Mouse (Mus musculus) olfactory bulb, adult 2 months (tissue): ENCODE results near the gene Wdhd1. TPM values are rescaled to one million over a fixed set of nuclear protein-coding genes. Genes with fewer than 3 reads are reported as not detected.

Source experiments
- H3K27ac ChIP-seq: fragments of 200-500 bp; 2 replicates; pipeline ENCODE4 v1.5.1; 2012; ENCODE audit warnings: low read depth, low read length; ENCODE audit not compliant: insufficient read depth
- H3K4me1 ChIP-seq: fragments of 200-500 bp; 2 replicates; pipeline ENCODE4 v1.6.1; 2012; ENCODE audit warnings: low read length; ENCODE audit not compliant: control insufficient read depth, insufficient read depth
- H3K4me3 ChIP-seq: fragments of 200-500 bp; 2 replicates; pipeline ENCODE4 v1.5.1; 2012; ENCODE audit warnings: mild to moderate bottlenecking, low read depth, low read length, moderate library complexity; ENCODE audit not compliant: insufficient read depth
- CTCF ChIP-seq: fragments of 200-500 bp; IDR thresholded peaks from 2 replicates; pipeline ENCODE4 v1.5.1; 2012; ENCODE audit warnings: low read depth, mild to moderate bottlenecking, low read length, moderate library complexity; ENCODE audit not compliant: insufficient read depth
- POLR2A ChIP-seq: fragments of 200-500 bp; IDR thresholded peaks from 2 replicates; pipeline ENCODE4 v1.6.1; 2012; ENCODE audit warnings: mild to moderate bottlenecking, low read depth, low read length, moderate library complexity; ENCODE audit not compliant: insufficient read depth
- WGBS: fragments of 180-500 bp; shearing (Covaris S2); methylation state at CpG from one replicate; pipeline ENCODE4 v1.1.7; 2018; 5-methylcytosine and 5-hydroxymethylcytosine counted together
- polyA plus RNA-seq: library from polyadenylated mRNA; stranded (reverse); fragments of >200 nt; gene quantifications from 2 replicates; pipeline ENCODE4 v1.2.4, GENCODE M21; 2012; ENCODE audit warnings: low replicate concordance; ENCODE audit not compliant: missing spikeins, insufficient read depth, insufficient read length

Wdhd1 gene
- polyA plus RNA-seq, 1 experiment, result not detected

DNA sequence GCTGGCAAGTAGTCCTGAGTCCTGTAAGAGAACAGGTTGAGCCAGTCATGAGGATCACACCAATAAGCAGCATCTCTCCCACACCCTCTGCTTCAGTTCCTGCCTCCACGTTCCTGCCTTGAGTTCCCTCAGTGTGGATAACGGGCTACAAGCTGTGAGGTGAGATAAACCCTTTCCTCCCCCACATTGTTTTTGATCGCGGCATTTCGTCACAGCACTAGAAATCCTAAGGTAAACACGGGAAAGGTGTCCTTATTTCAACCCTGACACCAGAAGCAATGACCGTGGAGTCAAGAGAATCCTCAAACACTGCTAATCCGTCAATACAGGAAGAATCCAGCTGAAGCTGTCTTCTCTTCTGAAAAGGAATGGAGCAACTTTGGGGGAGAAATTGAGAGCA is 79.9 kb downstream of the Wdhd1 start:
- Histone ChIP-seq H3K4me3 (no peak overlapping the region), H3K4me1 (no peaks in the 10 kb centered on the region), H3K27ac (no peak overlapping the region)
- WGBS, result 79% methylated on average over 8 of the region's 8 CpGs
- no peak for TF ChIP-seq POLR2A
- TF ChIP-seq CTCF, result no peak

DNA sequence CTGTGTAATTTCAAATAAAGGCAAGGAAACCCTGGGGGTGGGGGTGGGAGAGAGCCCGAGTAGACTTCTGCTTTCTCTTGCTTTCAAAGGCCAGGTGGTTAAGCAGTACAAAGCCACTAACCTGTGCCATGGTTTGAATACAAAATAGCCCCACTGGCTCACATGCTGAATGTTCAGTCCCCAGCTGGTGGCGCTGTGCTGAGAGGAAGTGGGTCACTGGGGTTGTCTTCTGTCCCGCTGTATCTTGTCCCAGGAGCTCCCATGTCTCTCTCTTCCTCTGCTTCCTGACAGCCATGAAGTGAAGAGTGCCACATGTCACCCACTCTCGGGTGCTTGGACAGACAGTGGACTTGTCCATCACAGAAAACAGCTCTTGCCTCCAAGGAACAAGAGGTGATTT is 82.6 kb downstream of the Wdhd1 start:
- no peaks in the 10 kb centered on the region for H3K4me1 ChIP-seq
- H3K4me3 ChIP-seq, result no peak overlapping the region
- H3K27ac ChIP-seq, result no peak overlapping the region
- TF ChIP-seq CTCF, result no peak
- no peak for TF ChIP-seq POLR2A
- 26% methylated on average over 4 of the region's 4 CpGs for WGBS

DNA sequence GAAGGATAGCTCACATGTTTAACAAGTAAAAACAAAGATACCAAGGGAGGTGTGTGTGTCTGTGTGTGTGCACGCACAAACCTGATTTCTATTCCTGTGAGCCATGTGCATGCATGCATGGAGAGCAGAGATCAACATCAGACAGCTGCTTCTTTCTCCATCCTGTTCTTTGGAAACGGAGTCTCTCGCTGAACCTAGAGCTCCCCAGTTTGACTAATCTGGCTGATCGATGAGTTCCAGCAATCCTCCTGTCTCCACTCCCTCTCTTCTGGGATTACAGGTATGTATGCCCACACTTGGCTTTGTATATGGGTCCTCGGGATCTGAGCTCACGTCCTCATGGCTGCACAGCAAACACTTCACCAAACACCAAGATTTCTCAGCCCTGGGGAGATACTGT is 83.2 kb downstream of the Wdhd1 start:
- 76% methylated on average over 6 of the region's 6 CpGs for WGBS
- TF ChIP-seq POLR2A, result no peak
- no peak for TF ChIP-seq CTCF
- no peak overlapping the region for H3K27ac ChIP-seq
- H3K4me3 ChIP-seq, result no peak overlapping the region
- peaks cover 4% of the 10 kb centered on the region for H3K4me1 ChIP-seq

DNA sequence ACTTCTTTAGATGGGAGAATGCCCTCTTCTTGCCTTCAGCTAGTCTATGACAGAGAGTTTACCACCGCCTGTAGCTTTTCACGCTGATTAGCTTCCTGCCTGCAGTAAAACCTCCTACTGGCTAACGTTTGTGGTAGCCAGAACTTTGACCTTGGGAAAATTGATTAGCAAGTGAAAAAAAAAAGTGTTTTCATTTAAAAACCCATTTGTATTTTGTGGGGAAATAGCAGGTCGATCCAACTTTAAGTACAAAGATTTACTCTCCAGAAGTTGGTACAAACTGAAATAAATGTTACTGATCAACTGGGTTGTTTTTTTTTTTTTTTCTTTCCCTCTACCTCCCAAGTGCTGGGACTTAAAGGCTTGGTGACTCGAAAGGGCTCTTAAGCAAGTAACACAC is 84.8 kb downstream of the Wdhd1 start:
- Histone ChIP-seq H3K4me1 (peaks cover 6% of the 10 kb centered on the region), H3K4me3 (no peak overlapping the region), H3K27ac (no peak overlapping the region)
- no peak for TF ChIP-seq CTCF
- 82% methylated on average over 5 of the region's 5 CpGs for WGBS

Other genes with a start within 250 kb of the Wdhd1 start
- gene Gch1, start 87.4 kb downstream of the Wdhd1 start, polyA plus RNA-seq, result not detected in 2 replicates
- not detected in 2 replicates for gene Socs4, start 74 bp upstream of the Wdhd1 start, polyA plus RNA-seq
- not detected in 2 replicates for gene Mapk1ip1l, start 21.4 kb upstream of the Wdhd1 start, polyA plus RNA-seq
- gene Lgals3, start 90.9 kb upstream of the Wdhd1 start, polyA plus RNA-seq, result not detected in 2 replicates
- gene Dlgap5, start 141.6 kb upstream of the Wdhd1 start, polyA plus RNA-seq, result not detected in 2 replicates
- gene Fbxo34, start 173.6 kb upstream of the Wdhd1 start, polyA plus RNA-seq, result not detected in 2 replicates